Mouse (Mus musculus) liver, embryonic 16.5 days (tissue): ENCODE measurements around the gene Clec16a. TPM values are rescaled to one million over a fixed set of nuclear protein-coding genes. Genes with fewer than 3 reads are reported as not detected.

ENCODE experiments used
- ATAC-seq: fragments of 200-750 bp; cut with Nextera tagmentation; 2 replicates; pipeline ENCODE4 v1.8.0; 2017; ENCODE audit warnings: low read depth, mild to moderate bottlenecking, moderate number of reproducible peaks, moderate library complexity
- H3K27ac ChIP-seq: fragments of 300-500 bp; sonication (generic); 2 replicates; pipeline ENCODE4 v1.5.1; 2014; ENCODE audit warnings: mild to moderate bottlenecking, low read length
- H3K27me3 ChIP-seq: fragments of 300-500 bp; sonication (generic); 2 replicates; pipeline ENCODE4 v1.6.1; 2014; ENCODE audit warnings: low read depth, low read length, mixed read lengths; ENCODE audit not compliant: control insufficient read depth, insufficient read depth
- H3K36me3 ChIP-seq: fragments of 300-500 bp; sonication (generic); 2 replicates; pipeline ENCODE4 v1.6.1; 2014; ENCODE audit warnings: mild to moderate bottlenecking; ENCODE audit not compliant: control insufficient read depth, insufficient read depth
- H3K4me1 ChIP-seq: fragments of 300-500 bp; sonication (generic); 2 replicates; pipeline ENCODE4 v1.6.1; 2014; ENCODE audit warnings: low read depth, low read length, mixed read lengths; ENCODE audit not compliant: control insufficient read depth
- H3K4me2 ChIP-seq: fragments of 300-500 bp; sonication (generic); 2 replicates; pipeline ENCODE4 v1.6.1; 2014; ENCODE audit warnings: low read depth, low read length, mixed read lengths
- H3K4me3 ChIP-seq: fragments of 300-500 bp; sonication (generic); 2 replicates; pipeline ENCODE4 v1.5.1; 2014; ENCODE audit warnings: low read depth, mild to moderate bottlenecking, low read length
- H3K9ac ChIP-seq: fragments of 300-500 bp; sonication (generic); 2 replicates; pipeline ENCODE4 v1.6.1; 2014; ENCODE audit warnings: low read depth, low read length
- H3K9me3 ChIP-seq: fragments of 300-500 bp; sonication (generic); replicated peaks from 2 replicates; pipeline ENCODE4 v1.6.1; 2016; ENCODE audit warnings: low read length; ENCODE audit not compliant: control insufficient read depth
- WGBS: fragments of 180-500 bp; shearing (Covaris S2); extraction: QIAGEN DNeasy Blood & Tissue Kit; methylation state at CpG from one replicate; pipeline ENCODE4 v1.1.7; 2014; ENCODE audit not compliant: insufficient replicate concordance; 5-methylcytosine and 5-hydroxymethylcytosine counted together
- polyA plus RNA-seq: library from polyadenylated mRNA; unstranded; fragments of >200 nt; fragmentation: Nextera tagmentation; extraction: Ambion mirVana; gene quantifications from 2 replicates; pipeline ENCODE4 v1.2.1, GENCODE M21; 2015

Clec16a gene
- polyA plus RNA-seq, 1 experiment from 2014 or later, result 11.1 TPM

DNA sequence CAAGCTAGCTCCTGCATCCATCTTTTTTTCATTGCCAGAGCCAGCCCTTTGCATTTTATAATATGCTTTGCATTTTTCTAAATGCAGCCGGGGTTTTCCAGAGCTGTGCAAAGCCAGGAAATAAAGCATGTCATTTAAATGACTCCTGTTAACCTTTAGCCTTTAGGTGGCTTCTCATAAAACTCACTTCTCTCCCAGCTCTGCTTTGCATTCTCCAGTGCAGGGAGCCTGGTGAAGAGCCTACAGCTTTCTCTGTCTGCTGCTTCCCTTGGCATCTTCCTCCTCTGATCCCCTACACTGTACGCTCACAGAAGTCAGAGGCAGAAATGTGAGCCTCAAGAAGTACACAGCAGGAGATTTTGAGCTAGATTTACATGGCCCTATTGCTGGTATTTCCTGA is 111.3 kb downstream of the Clec16a start:
- H3K9me3 ChIP-seq, result no peaks in the 10 kb centered on the region
- no peaks in the 10 kb centered on the region for H3K36me3 ChIP-seq
- no peaks in the 10 kb centered on the region for H3K27me3 ChIP-seq
- no peaks in the 10 kb centered on the region; the same call in none of the 2 replicates for H3K4me1 ChIP-seq
- no peak overlapping the region for H3K4me3 ChIP-seq
- no peak overlapping the region for H3K27ac ChIP-seq
- 57% methylated on average over 2 of the region's 2 CpGs for WGBS
- ATAC-seq, result no peak
- no peak overlapping the region for H3K9ac ChIP-seq
- no peak overlapping the region for H3K4me2 ChIP-seq

DNA sequence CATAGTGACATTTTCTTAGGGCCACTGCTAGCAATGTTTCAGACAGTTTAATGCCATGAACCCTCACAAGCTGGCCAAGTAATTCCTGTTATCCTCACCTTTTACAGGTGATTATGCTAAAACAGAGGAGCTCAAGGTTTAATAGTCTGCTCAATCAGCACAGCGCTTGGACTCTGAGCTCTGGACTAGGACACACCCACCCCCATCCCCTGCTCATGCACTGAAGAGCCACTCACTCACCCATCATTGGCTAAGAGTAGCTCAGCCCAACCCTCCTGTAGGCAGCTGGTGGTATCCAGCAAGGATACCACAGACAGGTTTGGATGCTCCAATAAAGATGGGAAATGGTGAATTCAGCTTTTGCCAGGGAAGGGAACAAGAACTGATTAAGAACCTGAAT is 111.8 kb downstream of the Clec16a start:
- ATAC-seq, result peak; percentile 77
- Histone ChIP-seq H3K9me3 (no peaks in the 10 kb centered on the region), H3K4me2 (no peak overlapping the region), H3K36me3 (no peaks in the 10 kb centered on the region), H3K27ac (no peak overlapping the region), H3K4me3 (no peak overlapping the region), H3K4me1 (no peaks in the 10 kb centered on the region; the same call in none of the 2 replicates), H3K9ac (no peak overlapping the region), H3K27me3 (no peaks in the 10 kb centered on the region)
- WGBS, result 65% methylated on average over 1 of the region's 1 CpGs

DNA sequence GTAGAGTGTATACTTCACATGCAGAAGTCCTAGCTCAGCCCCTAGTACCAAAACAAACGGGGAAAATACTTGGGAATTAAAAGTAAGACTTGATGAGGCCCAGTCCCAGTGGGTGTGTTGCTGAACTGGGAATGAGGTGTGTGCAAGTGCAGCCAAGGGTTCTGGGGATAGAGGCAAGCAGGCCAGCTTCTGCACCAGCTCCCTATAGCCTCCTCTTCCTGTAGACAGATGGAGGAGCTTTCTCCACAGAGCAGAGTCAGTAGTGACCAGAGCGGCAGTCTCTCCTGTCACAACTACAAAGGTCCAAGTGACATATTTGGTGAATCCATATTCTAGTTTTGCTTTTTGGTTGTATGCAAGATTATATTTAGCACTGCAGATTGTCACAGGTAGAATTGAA is 114.1 kb downstream of the Clec16a start:
- no peaks in the 10 kb centered on the region for H3K27me3 ChIP-seq
- H3K27ac ChIP-seq, result no peak overlapping the region
- H3K9ac ChIP-seq, result no peak overlapping the region
- no peaks in the 10 kb centered on the region for H3K9me3 ChIP-seq
- no peak overlapping the region for H3K4me3 ChIP-seq
- no peak overlapping the region for H3K4me2 ChIP-seq
- WGBS, result 60% methylated on average over 2 of the region's 2 CpGs
- no peak for ATAC-seq
- no peaks in the 10 kb centered on the region; the same call in none of the 2 replicates for H3K4me1 ChIP-seq
- no peaks in the 10 kb centered on the region for H3K36me3 ChIP-seq

DNA sequence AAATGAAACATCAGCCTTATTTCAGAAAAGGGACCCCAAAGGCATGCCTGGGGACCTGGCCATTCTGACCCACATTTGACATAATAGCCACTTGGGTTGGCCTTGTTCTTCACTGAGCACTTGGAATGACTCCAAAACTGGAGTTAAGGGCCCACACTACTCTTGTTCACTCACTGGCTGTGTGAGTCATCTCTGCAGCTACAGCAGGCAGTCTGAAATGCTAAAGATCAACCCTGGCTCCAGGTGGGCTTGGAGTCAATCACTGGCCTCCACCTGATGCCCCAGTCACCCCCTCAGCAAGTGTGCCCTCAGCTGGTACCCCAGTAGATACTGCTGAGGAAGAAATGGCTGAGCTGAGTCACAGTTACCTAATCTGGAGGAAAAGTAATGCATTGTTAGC is 115.4 kb downstream of the Clec16a start:
- no peak for ATAC-seq
- Histone ChIP-seq H3K27ac (no peak overlapping the region), H3K36me3 (no peaks in the 10 kb centered on the region), H3K4me2 (no peak overlapping the region), H3K9ac (no peak overlapping the region), H3K4me3 (no peak overlapping the region), H3K27me3 (no peaks in the 10 kb centered on the region), H3K9me3 (no peaks in the 10 kb centered on the region), H3K4me1 (peaks cover 9% of the 10 kb centered on the region)

DNA sequence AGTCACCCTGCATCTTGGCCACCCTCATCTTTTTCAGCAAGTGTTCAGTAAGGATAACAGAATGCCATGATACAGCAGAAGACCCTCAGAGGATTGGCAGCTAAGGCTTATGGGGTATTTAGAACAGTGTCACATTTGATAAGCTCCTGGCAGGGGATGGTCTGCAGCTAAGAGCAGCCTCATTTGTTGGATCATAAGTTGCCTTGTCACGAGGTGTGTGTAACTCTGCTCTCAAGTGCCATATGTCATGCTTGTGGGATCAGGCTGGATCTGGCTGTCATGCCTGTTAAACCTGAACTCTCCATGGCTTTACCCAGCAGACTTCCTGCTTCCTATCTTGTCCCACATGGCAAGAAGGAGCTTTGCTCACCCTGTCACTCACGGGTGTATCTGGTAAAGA is 116.2 kb downstream of the Clec16a start:
- Histone ChIP-seq H3K4me1 (peaks cover 9% of the 10 kb centered on the region), H3K36me3 (no peaks in the 10 kb centered on the region), H3K4me3 (no peak overlapping the region), H3K4me2 (no peak overlapping the region), H3K27ac (no peak overlapping the region), H3K27me3 (no peaks in the 10 kb centered on the region), H3K9me3 (no peaks in the 10 kb centered on the region), H3K9ac (no peak overlapping the region)
- 47% methylated on average over 2 of the region's 2 CpGs for WGBS
- no peak for ATAC-seq

DNA sequence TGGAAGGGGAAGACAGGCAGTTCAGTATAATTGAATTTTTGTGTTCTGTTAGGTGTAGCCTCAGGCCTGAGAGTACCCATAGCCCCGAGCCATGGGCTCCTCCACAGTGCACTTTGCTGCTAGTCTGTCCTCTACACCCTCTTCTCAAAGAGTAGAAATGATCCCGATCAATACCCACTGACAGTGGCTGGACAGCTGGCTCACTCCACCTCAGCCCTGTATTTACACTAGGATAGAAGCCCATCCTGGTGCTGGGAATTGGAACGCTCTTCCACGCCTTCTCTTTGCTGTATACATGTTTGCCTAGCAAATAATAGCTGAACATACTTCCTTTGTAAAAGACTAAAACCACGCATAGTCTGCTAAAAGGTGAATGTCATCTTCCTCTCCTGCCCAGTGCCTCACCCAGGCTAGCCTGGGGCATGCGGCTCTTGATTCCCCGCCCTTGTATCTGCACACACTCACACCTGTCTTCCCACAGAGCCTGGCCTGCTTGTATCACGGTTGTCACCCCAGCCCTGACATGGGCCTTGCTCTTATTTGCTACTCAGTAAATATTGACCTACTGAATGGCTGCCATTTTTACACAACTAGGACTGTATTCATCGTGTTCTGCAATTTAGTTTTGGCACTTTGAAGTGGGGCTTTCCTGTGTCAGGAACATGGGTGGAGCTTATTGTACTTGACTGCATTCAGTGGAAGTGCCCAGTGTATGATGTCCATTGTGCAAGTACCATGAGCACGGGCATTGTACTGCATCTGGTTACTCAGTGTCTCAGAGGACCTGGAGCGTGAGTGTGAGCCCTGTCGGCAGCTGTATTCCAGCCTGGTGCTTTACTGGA is 119.0 kb downstream of the Clec16a start:
- Histone ChIP-seq H3K4me2 (no peak overlapping the region), H3K27ac (peak overlapping the region; percentile 47; the same call in 1 of the 2 replicates), H3K4me3 (no peak overlapping the region), H3K27me3 (no peaks in the 10 kb centered on the region), H3K9ac (no peak overlapping the region), H3K9me3 (no peaks in the 10 kb centered on the region), H3K36me3 (no peaks in the 10 kb centered on the region), H3K4me1 (peaks cover 9% of the 10 kb centered on the region; the same call in 1 of the 2 replicates)
- 54% methylated on average over 12 of the region's 12 CpGs for WGBS
- peak; percentile 81 for ATAC-seq

DNA sequence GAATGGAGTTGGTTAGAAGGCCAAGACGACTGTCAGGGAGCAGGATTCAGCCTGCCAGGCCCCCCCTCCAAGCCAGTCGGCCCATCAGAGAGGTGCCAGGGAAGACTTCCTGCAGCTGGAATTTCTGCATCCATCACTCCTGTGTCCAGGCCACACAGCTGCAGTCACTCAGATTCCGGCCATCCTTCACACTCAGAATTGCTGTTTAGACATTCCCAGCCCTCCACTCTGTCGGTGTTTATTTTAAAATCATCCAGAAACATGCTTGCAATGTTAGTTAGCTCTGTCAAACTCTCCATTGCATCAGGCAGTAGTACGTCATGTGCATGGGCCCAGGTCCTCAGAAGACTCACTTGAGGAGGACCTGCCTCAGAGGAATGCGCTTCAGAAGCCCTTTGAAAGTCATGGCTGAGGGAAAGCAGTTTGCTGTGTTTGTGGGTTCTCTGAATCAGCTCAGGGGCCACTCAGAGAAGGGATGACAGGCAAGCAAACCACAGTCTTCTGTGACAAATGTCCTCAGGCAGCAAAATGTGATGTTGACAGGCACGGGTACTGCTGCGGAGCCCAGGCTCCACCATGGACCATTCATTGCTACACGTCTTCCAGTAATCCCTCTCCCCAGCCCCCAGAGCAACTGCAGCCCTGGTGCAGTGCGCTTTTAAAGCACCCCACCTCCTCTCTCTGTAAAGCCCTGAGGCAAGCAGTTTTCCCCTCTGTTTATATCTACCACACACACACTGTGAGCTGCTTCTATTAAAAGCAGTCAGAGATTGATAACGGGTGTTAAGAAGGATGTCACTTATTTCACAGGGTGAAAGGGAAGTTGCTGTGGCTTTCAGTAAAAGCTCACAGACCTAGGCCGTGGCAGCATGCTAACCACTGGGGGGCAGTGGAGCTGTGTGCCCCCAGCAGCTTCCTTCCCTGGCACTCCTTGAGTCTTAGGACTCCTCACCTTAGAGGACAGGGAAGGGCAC is 120.1 kb downstream of the Clec16a start:
- Histone ChIP-seq H3K9ac (no peak overlapping the region), H3K4me1 (peaks cover 9% of the 10 kb centered on the region), H3K9me3 (no peaks in the 10 kb centered on the region), H3K36me3 (no peaks in the 10 kb centered on the region), H3K27me3 (no peaks in the 10 kb centered on the region), H3K4me3 (no peak overlapping the region), H3K27ac (peak overlapping the region; percentile 39; the same call in 1 of the 2 replicates), H3K4me2 (no peak overlapping the region)
- WGBS, result 24% methylated on average over 12 of the region's 12 CpGs
- ATAC-seq, result peak; percentile 25

DNA sequence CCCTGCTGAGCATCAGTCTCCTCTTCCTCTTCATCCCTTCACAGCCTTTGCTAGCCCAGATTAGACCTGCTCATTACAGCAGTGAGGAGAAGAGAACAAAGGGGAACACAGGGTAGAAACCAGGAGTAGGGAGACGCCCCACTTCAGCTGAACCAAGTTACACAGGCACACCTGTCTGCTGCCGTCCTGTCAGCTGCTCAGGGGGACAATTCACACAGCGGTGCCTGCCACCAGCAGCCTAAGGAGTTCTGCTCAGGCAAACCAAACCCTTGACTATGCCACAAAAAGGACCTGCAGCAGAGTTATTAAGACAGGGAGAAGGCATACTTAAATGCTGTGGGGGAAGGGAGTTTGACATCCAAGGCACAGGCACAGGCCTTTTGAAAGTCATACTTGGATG is 121.6 kb downstream of the Clec16a start:
- 68% methylated on average over 3 of the region's 3 CpGs for WGBS
- no peaks in the 10 kb centered on the region for H3K36me3 ChIP-seq
- H3K4me3 ChIP-seq, result no peak overlapping the region
- H3K9me3 ChIP-seq, result no peaks in the 10 kb centered on the region
- no peak for ATAC-seq
- H3K4me1 ChIP-seq, result peaks cover 9% of the 10 kb centered on the region
- no peak overlapping the region for H3K27ac ChIP-seq
- H3K4me2 ChIP-seq, result no peak overlapping the region
- no peak overlapping the region for H3K9ac ChIP-seq
- H3K27me3 ChIP-seq, result no peaks in the 10 kb centered on the region

DNA sequence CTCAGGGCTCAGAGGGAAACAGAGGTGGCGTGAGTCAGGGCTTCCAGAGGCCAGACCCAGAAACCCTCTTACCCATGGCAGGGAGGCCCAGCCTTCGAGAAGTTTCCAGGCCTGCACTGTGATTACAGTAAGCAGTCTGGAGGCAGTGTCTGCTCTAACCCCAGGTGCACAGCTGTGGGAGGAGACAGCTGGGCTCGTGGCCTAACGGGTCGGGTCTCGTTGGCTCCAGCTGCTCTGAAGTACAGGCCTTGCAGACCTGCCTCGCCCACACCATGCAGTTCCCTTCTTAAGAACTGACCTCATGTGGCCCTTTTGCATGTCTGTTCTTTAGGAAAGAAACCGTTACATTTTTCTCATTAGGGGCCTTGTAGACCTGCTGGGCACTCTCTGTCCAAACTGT is 123.3 kb downstream of the Clec16a start:
- no peak overlapping the region for H3K27ac ChIP-seq
- no peak overlapping the region for H3K4me3 ChIP-seq
- H3K4me1 ChIP-seq, result peaks cover 9% of the 10 kb centered on the region
- H3K9ac ChIP-seq, result no peak overlapping the region
- H3K36me3 ChIP-seq, result no peaks in the 10 kb centered on the region
- no peak overlapping the region for H3K4me2 ChIP-seq
- no peak for ATAC-seq
- 44% methylated on average over 8 of the region's 8 CpGs for WGBS
- H3K9me3 ChIP-seq, result no peaks in the 10 kb centered on the region
- no peaks in the 10 kb centered on the region for H3K27me3 ChIP-seq
